Mouse (Mus musculus): ENCODE data around the gene Tgfa. TPM values are rescaled to one million over a fixed set of nuclear protein-coding genes. Genes with fewer than 3 reads are reported as not detected.

The Tgfa gene
- total RNA-seq (2021): 1 to 10 TPM; 1.5 to 2.1 TPM

- DNase-seq: peak; percentile 67
- intact Hi-C loops (cut with DNase I): loop anchor here (2.0 kb wide), 1 partner anchor 170 kb away; the partner anchor contains the start of gene Fam136a
These were observed at the start of gene Tgfa for GRCm38 (mm10) chr6:86194941-86195932. Tgfa (plus strand) TSS chr6:86195223.

GRCm38 (mm10) chr6:86148518-86148917 lies 46.5 kb upstream of the Tgfa start:
- intact Hi-C loops (cut with DNase I): no loop called here
- no peak for DNase-seq

GRCm38 (mm10) chr6:86149001-86149400 lies 46.0 kb upstream of the Tgfa start:
- intact Hi-C loops (cut with DNase I): no loop called here
- DNase-seq: no peak

- intact Hi-C loops (cut with DNase I): no loop called here
- DNase-seq: no peak
These were observed 42.3 kb upstream of the Tgfa start for GRCm38 (mm10) chr6:86152676-86153075.

- DNase-seq: peak; percentile 26 to 29
- intact Hi-C loops (cut with DNase I): no loop called here
These were observed 41.5 kb upstream of the Tgfa start for GRCm38 (mm10) chr6:86153436-86153990.

- intact Hi-C loops (cut with DNase I): no loop called here
- peak in 1 of 2 experiments; percentile 3 for DNase-seq
These were observed 41.0 kb upstream of the Tgfa start for GRCm38 (mm10) chr6:86154006-86154405.

GRCm38 (mm10) chr6:86154481-86154880 lies 40.5 kb upstream of the Tgfa start:
- no peak for DNase-seq
- intact Hi-C loops (cut with DNase I): no loop called here

- DNase-seq: peak; percentile 27 to 47
- intact Hi-C loops (cut with DNase I): no loop called here
These were observed 37.5 kb upstream of the Tgfa start for GRCm38 (mm10) chr6:86157253-86158234.

- intact Hi-C loops (cut with DNase I): no loop called here
- no peak for DNase-seq
These were observed 34.1 kb upstream of the Tgfa start for GRCm38 (mm10) chr6:86160878-86161277.

- no peak for DNase-seq
- intact Hi-C loops (cut with DNase I): no loop called here
These were observed 33.4 kb upstream of the Tgfa start for GRCm38 (mm10) chr6:86161586-86161985.

GRCm38 (mm10) chr6:86164028-86164427 lies 31.0 kb upstream of the Tgfa start:
- intact Hi-C loops (cut with DNase I): no loop called here
- DNase-seq: no peak

GRCm38 (mm10) chr6:86166426-86166825 lies 28.6 kb upstream of the Tgfa start:
- intact Hi-C loops (cut with DNase I): no loop called here
- no peak for DNase-seq

- intact Hi-C loops (cut with DNase I): no loop called here
These were observed 27.2 kb upstream of the Tgfa start for GRCm38 (mm10) chr6:86167851-86168250.

GRCm38 (mm10) chr6:86169166-86169565 lies 25.9 kb upstream of the Tgfa start:
- intact Hi-C loops (cut with DNase I): no loop called here
- DNase-seq: no peak

More at GRCm38 (mm10) chr6:86167851-86168250, 27.2 kb upstream of the Tgfa start:
- DNase-seq: no peak

- DNase-seq: no peak
- intact Hi-C loops (cut with DNase I): no loop called here
These were observed 18.8 kb upstream of the Tgfa start for GRCm38 (mm10) chr6:86176236-86176635.

GRCm38 (mm10) chr6:86176721-86177120 lies 18.3 kb upstream of the Tgfa start:
- intact Hi-C loops (cut with DNase I): no loop called here
- no peak for DNase-seq

- intact Hi-C loops (cut with DNase I): no loop called here
- no peak for DNase-seq
These were observed 17.6 kb upstream of the Tgfa start for GRCm38 (mm10) chr6:86177331-86177982.

GRCm38 (mm10) chr6:86180617-86181016 lies 14.4 kb upstream of the Tgfa start:
- no peak for DNase-seq
- intact Hi-C loops (cut with DNase I): no loop called here

GRCm38 (mm10) chr6:86182016-86182415 lies 13.0 kb upstream of the Tgfa start:
- DNase-seq: no peak
- intact Hi-C loops (cut with DNase I): no loop called here

GRCm38 (mm10) chr6:86182626-86183025 lies 12.4 kb upstream of the Tgfa start:
- intact Hi-C loops (cut with DNase I): no loop called here
- no peak for DNase-seq
